ENCODE assay signal across 11 mouse cellular contexts in genomic region chr6:28309692-28310091, GRCm38 (mm10).
A peak's percentile ranks its signal among the peaks of the same experiment; 100 is the strongest.
DNase-seq lines count a peak whose midpoint lies in the region; ATAC-seq and TF ChIP-seq lines count a peak whose summit lies in the region.
"Had no signal": no experiment of that assay in that cellular context is flagged by ENCODE, and none has a peak within 500 bp of the region (broad histone marks: within the 10 kb centered on the region; RNA-seq: fewer than 3 reads in every experiment).

No protein-coding gene starts in this region.

- H3K4me1 ChIP-seq in intestine, postnatal 0 days (replicated peaks; ENCODE audit: control insufficient read depth, insufficient read depth, low read length) = no peaks in the 10 kb centered on the region
- H3K4me1 ChIP-seq in intestine, embryonic 15.5 days (replicated peaks) = no peaks in the 10 kb centered on the region
- H3K4me1 ChIP-seq: forebrain, embryonic 10.5 days; hindbrain, embryonic 12.5 days; lung, embryonic 15.5 days had no signal

- no peak overlapping the region for H3K9ac ChIP-seq in intestine, postnatal 0 days (ENCODE audit: low read depth, low read length)
- no peak overlapping the region for H3K9ac ChIP-seq in intestine, embryonic 15.5 days
- H3K9ac ChIP-seq: hindbrain, embryonic 12.5 days; lung, embryonic 15.5 days had no signal

- H3K36me3 ChIP-seq in intestine, postnatal 0 days (ENCODE audit: control insufficient read depth, insufficient read depth) = no peaks in the 10 kb centered on the region
- no peaks in the 10 kb centered on the region for H3K36me3 ChIP-seq in intestine, embryonic 15.5 days
- H3K36me3 ChIP-seq: forebrain, embryonic 10.5 days; hindbrain, embryonic 12.5 days; lung, embryonic 15.5 days had no signal

- intact Hi-C loops in gastrocnemius, postnatal 14 days (cut with DNase I; ENCODE audit: low total_unique reads) = no loop called here

- no peaks in the 10 kb centered on the region for H3K9me3 ChIP-seq in intestine, postnatal 0 days (ENCODE audit: control insufficient read depth)
- no peaks in the 10 kb centered on the region for H3K9me3 ChIP-seq in intestine, embryonic 15.5 days
- H3K9me3 ChIP-seq: forebrain, embryonic 10.5 days; hindbrain, embryonic 12.5 days; lung, embryonic 15.5 days had no signal

- no peak overlapping the region for H3K4me3 ChIP-seq in intestine, postnatal 0 days (ENCODE audit: low read depth, low read length)
- H3K4me3 ChIP-seq in intestine, embryonic 15.5 days (replicated peaks) = no peak overlapping the region
- H3K4me3 ChIP-seq: forebrain, embryonic 10.5 days; hindbrain, embryonic 12.5 days; lung, embryonic 15.5 days had no signal

- peak; percentile 32 for DNase-seq in CD4-positive, CD25-positive, alpha-beta regulatory T cell, adult 2 months (ENCODE audit: low read depth, low spot score)
- DNase-seq in 3T3-L1 (ENCODE audit: low read depth, low spot score) = peak; percentile 34
- peak; percentile 14 to 61 for DNase-seq in cerebellum, postnatal 25 days
- no peak for DNase-seq in right cerebral cortex, postnatal 36 days (ENCODE audit: low spot score in 2 of 2)
- DNase-seq in gastrocnemius, postnatal 14 days = no peak

- H3K4me2 ChIP-seq in intestine, postnatal 0 days (replicated peaks; ENCODE audit: low read depth) = no peak overlapping the region
- no peak overlapping the region for H3K4me2 ChIP-seq in intestine, embryonic 15.5 days (replicated peaks)
- H3K4me2 ChIP-seq: hindbrain, embryonic 12.5 days; lung, embryonic 15.5 days had no signal

- H3K27me3 ChIP-seq in intestine, postnatal 0 days (replicated peaks; ENCODE audit: control insufficient read depth, insufficient read depth, low read length) = no peaks in the 10 kb centered on the region
- H3K27me3 ChIP-seq in intestine, embryonic 15.5 days (replicated peaks) = no peaks in the 10 kb centered on the region
- H3K27me3 ChIP-seq: hindbrain, embryonic 12.5 days; lung, embryonic 15.5 days had no signal

- ATAC-seq in CD4-positive, CD25-positive, alpha-beta regulatory T cell, adult 4 months = no peak
- no peak for ATAC-seq in intestine, postnatal 0 days
- ATAC-seq in intestine, embryonic 15.5 days = no peak

- peak; percentile 62 for TF ChIP-seq CTCF in intestine, postnatal 0 days (IDR thresholded peaks at IDR 0.05; ENCODE audit: low read depth)

- no peak overlapping the region for H3K27ac ChIP-seq in intestine, postnatal 0 days (ENCODE audit: low read depth, low read length)
- H3K27ac ChIP-seq in intestine, embryonic 15.5 days = no peak overlapping the region
- H3K27ac ChIP-seq: forebrain, embryonic 10.5 days; hindbrain, embryonic 12.5 days; lung, embryonic 15.5 days had no signal

Comparison
In these comparisons a context has a peak if more than half of its experiments do, and no peak if none do; other contexts are left out.
1. DNase-seq: peak in CD4-positive, CD25-positive, alpha-beta regulatory T cell, adult 2 months (single experiment), 3T3-L1 (single experiment) and cerebellum, postnatal 25 days (2 of 2); none in right cerebral cortex, postnatal 36 days (0 of 2) and gastrocnemius, postnatal 14 days (single experiment).